ENCODE assay signal across 8 mouse cellular contexts in genomic region chr11:101226065-101226701, GRCm38 (mm10). TPM values are rescaled to one million over a fixed set of nuclear protein-coding genes. Genes with fewer than 3 reads are reported as not detected.
A peak's percentile ranks its signal among the peaks of the same experiment; 100 is the strongest.
DNase-seq lines count a peak whose midpoint lies in the region; ATAC-seq and TF ChIP-seq lines count a peak whose summit lies in the region.

Gene Ezh1 (minus strand): TSS chr11:101226463.

- H3K9me3 ChIP-seq in lung, embryonic 14.5 days (ENCODE audit: low read depth, low read length) = no peaks in the 10 kb centered on the region

- H3K9ac ChIP-seq in lung, embryonic 14.5 days = peak within 1 kb of the TSS; percentile 77

- peak; percentile 81 for DNase-seq in MN1 (ENCODE audit: low spot score)
- peak; percentile 95 for DNase-seq in cerebellum, adult 8-10 months
- peak; percentile 75 for DNase-seq in forelimb bud, embryonic 11.5 days (ENCODE audit: low read depth, low spot score)
- peak; percentile 91 for DNase-seq in heart, postnatal 4 days
- DNase-seq in layer of hippocampus, adult 8-10 months (ENCODE audit: low spot score in 2 of 2) = peak; percentile 84 to 88
- DNase-seq in lung, embryonic 14.5 days = peak; percentile 93
- DNase-seq in testis, postnatal 14 days (ENCODE audit: low spot score) = peak; percentile 93

- H3K27me3 ChIP-seq in lung, embryonic 14.5 days (ENCODE audit: insufficient read depth, low read length) = no peaks in the 10 kb centered on the region

- peaks cover 16% of the 10 kb centered on the region for H3K4me1 ChIP-seq in lung, embryonic 14.5 days (ENCODE audit: insufficient read depth)

- H3K4me2 ChIP-seq in lung, embryonic 14.5 days = peak within 1 kb of the TSS; percentile 70

- peak; percentile 48 for TF ChIP-seq CTCF in lung, embryonic 14.5 days (IDR thresholded peaks at IDR 0.05; ENCODE audit: low read depth)

- under 1% methylated on average over 56 of the region's 56 CpGs for WGBS in lung, embryonic 14.5 days

- peak within 1 kb of the TSS; percentile 81 for H3K4me3 ChIP-seq in lung, embryonic 14.5 days (ENCODE audit: low read depth, low read length)

- H3K36me3 ChIP-seq in lung, embryonic 14.5 days (ENCODE audit: insufficient read depth) = no peaks in the 10 kb centered on the region

- peak; percentile 92 for ATAC-seq in lung, embryonic 14.5 days (ENCODE audit: insufficient read depth)
- ATAC-seq in neutrophil, adult 5-6 weeks (ENCODE audit: extremely low read depth, insufficient number of reproducible peaks, low FRiP score, poor library complexity, severe bottlenecking) = peak; percentile 96

- peak within 1 kb of the TSS; percentile 82 for H3K27ac ChIP-seq in lung, embryonic 14.5 days (ENCODE audit: low read depth)

RNA-seq across cellular contexts. Expression of gene Ezh1, which starts in this region (rescaled TPM):
- 10 to 100 TPM; 14.7 to 15.0 TPM for total RNA-seq in heart, postnatal 4 days (2021)
- 10 to 100 TPM; 63.5 to 88.1 (median 77.5) TPM for total RNA-seq in layer of hippocampus, adult 8-10 months (2022)
- polyA plus RNA-seq in lung, embryonic 14.5 days (2014; fragmentation: Nextera tagmentation; extraction: Ambion mirVana) = 17.4 and 18.9 TPM in 2 replicates
- 99.1 and 110 TPM in 2 replicates for total RNA-seq in neutrophil, adult 5-6 weeks (2017)

Comparison
In these comparisons a context has a peak if more than half of its experiments do, and no peak if none do; other contexts are left out.
1. Peak in every context shown above with its lines: DNase-seq, ATAC-seq, H3K4me3 ChIP-seq and H3K27ac ChIP-seq.